Mouse (Mus musculus) lung, postnatal 14 days (tissue): ENCODE data around the gene Man2b1.
"Not testable (repeated sequence)": the region's sequence is repeated elsewhere in the genome, so short reads cannot be mapped to it uniquely, and the experiment has no call there.

Source experiments
- DNase-seq: peaks from one replicate; pipeline ENCODE4 v3.0.0; 2021

Man2b1 gene

GRCm38 (mm10) chr8:85074167-85074566 is 8.9 kb upstream of the Man2b1 start:
- DNase-seq = no peak

GRCm38 (mm10) chr8:85074617-85075016 is 8.5 kb upstream of the Man2b1 start:
- DNase-seq = no peak

GRCm38 (mm10) chr8:85076001-85076400 is 7.1 kb upstream of the Man2b1 start:
- DNase-seq = peak; percentile 66

GRCm38 (mm10) chr8:85076993-85077392 is 6.1 kb upstream of the Man2b1 start:
- DNase-seq = peak; percentile 84

- DNase-seq = no peak
These were observed 2.9 kb upstream of the Man2b1 start for GRCm38 (mm10) chr8:85080214-85080531.

DNA sequence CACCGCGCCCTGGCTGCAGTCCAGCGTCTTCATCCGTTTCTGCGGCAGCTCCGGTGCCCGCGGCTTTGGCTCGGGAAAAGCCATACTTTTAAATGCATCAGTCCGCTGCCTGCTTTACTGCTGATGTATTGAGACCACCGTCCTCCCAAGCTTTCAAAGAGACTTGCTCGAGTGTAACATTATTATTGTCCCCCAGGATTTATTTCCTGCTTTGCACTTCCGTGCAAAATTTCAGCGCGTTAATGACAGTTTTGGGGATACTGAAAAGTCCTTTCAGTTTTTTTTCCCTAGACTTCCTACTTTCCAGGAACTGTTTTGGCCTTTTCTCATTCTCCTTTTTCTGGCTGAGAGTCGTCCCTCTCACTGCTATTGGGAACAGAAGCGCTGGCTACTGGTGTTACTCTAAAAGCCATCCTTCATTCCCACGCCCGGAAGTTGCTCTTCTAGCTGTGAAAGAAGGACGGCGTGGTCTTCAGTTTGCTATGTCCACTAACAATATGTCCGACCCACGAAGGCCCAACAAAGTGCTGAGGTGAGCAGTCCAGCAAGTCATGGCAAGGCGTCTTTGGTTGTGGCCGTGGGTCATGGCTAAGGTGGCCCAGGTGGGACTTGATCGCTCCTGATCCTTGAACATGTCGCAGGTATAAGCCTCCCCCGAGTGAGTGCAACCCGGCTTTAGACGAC is 2.4 kb upstream of the Man2b1 start, which contains the start of gene Wdr83os:
Gene Wdr83os (plus strand): TSS at position 209 of the 684 bp plus-strand sequence.
- DNase-seq = peak; percentile 61

DNA sequence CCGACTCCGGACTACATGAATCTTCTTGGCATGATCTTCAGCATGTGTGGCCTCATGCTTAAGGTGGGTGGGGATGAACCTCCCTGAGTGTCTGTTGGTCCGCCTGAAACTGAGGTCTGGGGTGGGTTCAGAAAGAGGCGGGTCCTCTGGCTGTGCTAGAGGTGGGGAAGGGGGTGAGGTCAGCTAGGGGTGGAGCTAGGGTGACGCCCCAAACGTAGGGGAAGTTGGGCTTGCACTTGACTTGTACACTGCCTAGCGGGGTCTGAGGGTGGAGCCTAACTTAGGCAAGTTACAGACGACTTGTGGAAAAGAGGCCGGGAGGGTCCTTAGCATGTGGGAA is 1.9 kb upstream of the Man2b1 start, which contains the start of gene Wdr83:
Gene Wdr83 (minus strand): TSS at position 91 of the 340 bp plus-strand sequence.
- DNase-seq = peak; percentile 44

GRCm38 (mm10) chr8:85082169-85082568 is 901 bp upstream of the Man2b1 start:
- DNase-seq = not testable (repeated sequence)

DNA sequence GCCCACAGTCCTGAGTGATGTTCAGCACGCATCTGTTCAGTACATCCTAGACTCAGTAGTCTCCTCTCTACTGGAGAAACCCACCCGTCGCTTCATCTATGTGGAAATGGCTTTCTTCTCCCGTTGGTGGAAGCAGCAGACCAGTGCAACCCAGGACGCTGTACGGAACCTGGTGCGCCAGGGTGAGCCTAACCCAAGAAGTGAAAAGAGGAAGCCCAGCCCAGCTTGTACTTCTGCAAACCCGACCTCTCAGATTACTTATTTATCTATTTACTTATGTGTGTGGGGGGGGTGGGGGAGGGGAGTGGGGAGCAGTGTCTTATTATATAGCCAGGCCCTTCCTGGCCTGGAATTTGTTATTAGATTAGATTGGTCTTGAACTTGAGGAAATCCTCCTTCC is 1.6 kb downstream of the Man2b1 start:
- DNase-seq = no peak

GRCm38 (mm10) chr8:85086238-85086637 is 3.2 kb downstream of the Man2b1 start:
- DNase-seq = peak; percentile 17

DNA sequence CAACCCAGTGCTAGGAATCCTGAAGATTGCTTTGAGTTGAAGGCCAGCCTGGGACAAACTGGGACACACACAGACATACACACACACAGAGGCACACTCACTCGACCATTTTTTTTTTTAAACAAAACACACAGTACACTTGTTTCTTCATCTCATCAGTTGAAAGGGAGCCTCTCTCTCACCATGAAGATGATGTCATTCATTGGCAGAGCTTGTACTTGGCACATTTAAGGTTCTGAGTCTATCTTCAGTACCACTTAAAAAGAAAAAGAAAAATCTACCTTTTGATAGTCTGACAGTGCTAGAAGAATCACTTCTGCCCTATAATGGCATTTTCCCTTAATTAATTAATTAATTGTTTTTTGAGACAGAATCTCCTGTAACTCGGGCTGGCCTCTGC is 5.7 kb downstream of the Man2b1 start:
- no peak for DNase-seq

GRCm38 (mm10) chr8:85090856-85091255 is 7.8 kb downstream of the Man2b1 start:
- no peak for DNase-seq

DNA sequence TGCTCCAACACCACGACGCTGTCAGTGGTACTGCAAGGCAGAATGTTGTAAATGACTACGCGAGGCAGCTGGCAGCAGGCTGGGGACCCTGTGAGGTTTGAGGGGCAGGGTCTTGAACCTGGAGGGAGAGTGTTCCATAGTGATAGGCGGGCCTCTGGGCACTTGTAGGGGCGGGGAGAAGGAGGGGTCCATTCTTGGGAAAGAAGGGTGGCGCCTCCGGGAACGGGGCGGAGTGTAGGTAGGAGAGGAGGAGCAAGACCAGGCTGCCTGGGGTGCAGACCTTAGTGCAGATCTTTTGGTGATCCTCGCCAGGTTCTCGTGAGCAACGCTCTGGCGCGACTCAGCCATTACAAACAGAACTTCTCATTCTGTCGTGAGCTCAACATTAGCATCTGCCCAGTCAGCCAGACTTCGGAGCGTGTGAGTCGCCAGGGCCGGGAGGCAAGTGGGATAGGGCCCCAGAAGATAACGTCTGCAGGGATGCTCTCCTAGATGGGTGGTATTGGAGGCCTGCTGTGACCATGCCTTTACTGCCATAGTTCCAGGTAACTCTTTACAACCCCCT is 8.5 kb downstream of the Man2b1 start:
- DNase-seq = no peak

DNA sequence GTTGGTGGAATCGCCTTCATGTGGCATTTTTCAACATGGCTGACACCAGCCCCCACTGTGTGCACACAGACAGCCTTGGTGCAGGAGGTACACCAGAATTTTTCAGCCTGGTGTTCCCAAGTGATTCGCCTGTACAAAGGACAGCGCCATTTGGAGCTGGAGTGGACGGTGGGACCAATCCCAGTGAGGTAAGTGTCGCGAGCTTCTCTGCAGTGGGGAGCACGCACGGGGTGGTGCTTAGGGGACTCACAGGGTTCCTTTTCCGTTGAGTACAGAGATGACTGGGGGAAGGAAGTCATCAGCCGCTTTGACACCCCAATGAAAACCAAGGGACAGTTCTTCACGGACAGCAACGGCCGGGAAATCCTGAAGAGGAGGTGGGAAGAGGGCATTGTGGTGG is 12.0 kb downstream of the Man2b1 start:
- DNase-seq = no peak

GRCm38 (mm10) chr8:85095566-85095965 is 12.5 kb downstream of the Man2b1 start:
- no peak for DNase-seq

DNA sequence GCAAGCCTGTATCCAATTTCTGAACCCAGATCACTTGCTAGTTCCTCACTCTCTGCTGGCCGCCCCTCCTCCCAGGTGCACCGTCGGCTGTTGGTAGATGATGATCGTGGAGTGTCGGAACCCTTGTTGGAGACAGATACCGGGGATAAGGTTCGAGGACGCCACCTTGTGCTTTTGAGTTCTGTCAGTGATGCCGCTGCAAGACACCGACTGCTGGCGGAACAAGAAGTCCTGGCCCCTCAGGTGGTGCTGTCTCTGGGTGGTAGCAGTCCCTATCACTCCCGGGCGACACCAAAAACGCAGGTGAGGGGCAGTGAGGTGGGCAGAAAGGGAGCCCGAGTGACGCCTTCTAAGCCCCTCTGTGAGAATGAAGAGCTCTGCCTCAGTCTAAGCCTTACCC is 13.1 kb downstream of the Man2b1 start:
- no peak for DNase-seq

- DNase-seq = no peak
These were observed 13.8 kb downstream of the Man2b1 start for GRCm38 (mm10) chr8:85096850-85097249.

DNA sequence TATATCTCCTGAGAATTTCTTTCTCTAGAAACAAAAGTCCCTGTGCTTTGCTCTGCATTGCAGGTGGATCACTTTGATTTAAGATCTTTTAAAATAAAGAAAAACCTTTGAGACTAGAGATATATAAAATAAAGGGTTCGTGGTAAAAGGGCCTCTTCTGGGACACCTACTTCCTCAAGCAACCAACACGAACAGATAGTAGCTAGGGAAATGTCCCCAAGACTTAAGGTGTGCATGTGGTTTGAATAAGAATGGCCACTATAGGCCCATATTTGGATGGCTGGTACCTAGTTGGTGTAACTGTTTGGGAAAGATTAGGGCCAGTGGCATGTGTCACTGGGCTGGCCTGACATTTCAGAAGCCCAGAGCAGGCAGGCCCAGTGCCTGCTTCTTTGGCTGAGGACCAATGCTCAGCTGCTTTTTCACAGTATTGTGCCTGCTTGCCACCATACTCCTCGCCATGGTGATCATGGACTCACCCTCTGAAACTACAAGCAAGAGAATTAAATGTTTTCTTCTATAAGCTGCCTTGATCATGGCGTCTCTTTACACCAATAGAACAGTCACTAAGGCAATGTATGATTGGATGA is 17.1 kb downstream of the Man2b1 start:
- no peak for DNase-seq

- no peak for DNase-seq
These were observed 30.2 kb downstream of the Man2b1 start for GRCm38 (mm10) chr8:85113241-85113640.

GRCm38 (mm10) chr8:85115501-85115900 is 32.4 kb downstream of the Man2b1 start:
- no peak for DNase-seq

DNA sequence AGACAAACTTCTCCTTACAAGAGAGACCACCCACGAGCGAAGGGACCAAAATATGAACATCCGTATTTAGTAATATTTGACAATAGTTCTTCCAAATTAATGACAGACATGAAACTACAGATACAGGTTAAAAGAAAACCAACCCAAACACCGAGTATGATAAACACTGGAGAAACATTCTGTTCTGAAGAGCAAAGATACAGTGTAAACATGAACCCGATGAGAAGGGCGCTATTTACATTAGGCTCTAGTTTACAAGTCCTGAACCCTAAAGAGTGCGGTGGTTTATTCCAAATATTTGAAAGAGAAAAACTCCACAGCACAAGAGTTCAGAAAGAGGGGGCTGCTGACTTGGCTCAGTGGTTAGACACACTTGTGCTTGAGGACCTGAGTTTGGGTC is 33.9 kb downstream of the Man2b1 start:
- no peak for DNase-seq

GRCm38 (mm10) chr8:85119052-85119981 is 36.2 kb downstream of the Man2b1 start:
- DNase-seq = peak; percentile 85

DNA sequence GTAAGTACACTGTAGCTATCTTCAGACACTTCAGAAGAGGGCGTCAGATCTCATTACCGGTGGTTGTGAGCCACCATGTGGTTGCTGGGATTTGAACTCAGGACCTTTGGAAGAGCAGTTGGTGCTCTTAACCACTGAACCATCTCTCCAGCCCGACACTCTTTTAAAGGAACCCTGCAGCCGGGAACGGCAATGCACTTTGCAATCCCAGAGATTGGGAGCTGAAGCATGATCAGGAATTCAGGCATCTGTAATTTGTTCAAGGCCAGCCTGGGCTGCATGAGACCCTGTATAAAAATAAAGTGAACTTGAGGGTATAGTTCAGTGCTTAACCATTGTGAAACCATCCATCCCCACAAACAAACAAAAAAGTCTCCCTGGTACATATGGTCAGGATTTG is 37.2 kb downstream of the Man2b1 start:
- not testable (repeated sequence) for DNase-seq

DNA sequence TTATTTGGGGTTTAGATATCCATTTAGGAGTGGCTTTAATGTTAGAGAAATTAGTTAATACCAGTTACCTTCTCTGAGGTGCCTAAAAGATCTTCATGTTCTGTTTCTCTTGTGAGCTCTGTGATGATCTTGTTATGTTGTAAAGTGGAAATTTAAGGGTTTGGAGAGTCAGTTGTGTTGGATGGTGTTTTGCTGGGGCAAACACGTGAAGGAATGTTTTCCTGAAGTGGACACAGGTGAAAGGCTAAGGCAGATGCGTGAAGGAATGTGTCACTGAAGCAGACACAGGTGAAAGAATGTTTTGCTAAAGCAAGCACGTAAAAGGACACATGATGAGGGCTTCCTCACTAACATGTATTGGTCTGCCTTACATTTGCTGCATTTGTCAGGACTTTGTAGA is 39.9 kb downstream of the Man2b1 start, which contains the start of gene Zfp791:
Gene Zfp791 (minus strand): TSS at position 101 of the 400 bp plus-strand sequence.
- DNase-seq = no peak
